Mouse (Mus musculus) adrenal gland (tissue): ENCODE results near the gene Il34.

Experiments
- intact Hi-C: fragments of 180-260 bp; cut with DNase I; formaldehyde crosslinking; loops from one replicate; pipeline ENCODE4 v1.15.1; 2025

Gene Il34

DNA sequence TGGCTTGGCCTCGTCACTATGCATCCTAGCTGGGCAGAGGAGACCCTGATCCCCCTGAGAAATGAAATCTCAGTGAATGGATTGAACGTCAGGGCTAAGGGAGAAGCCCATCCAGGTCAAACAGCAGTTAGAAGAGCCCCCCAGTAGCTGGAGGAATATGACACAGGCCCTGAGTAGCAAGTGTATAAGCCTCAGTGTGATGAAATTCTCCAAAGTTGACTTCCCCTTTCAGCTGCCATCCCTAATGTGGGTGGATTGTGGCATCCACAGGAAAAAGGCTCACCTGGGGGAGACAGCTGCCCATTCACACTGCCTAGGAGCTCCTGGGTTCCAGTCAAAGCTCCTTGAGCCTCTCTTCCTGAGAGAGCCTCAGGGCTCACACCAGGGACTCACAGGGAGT lies 20.4 kb downstream of the Il34 start:
- intact Hi-C loops, result no loop called here

DNA sequence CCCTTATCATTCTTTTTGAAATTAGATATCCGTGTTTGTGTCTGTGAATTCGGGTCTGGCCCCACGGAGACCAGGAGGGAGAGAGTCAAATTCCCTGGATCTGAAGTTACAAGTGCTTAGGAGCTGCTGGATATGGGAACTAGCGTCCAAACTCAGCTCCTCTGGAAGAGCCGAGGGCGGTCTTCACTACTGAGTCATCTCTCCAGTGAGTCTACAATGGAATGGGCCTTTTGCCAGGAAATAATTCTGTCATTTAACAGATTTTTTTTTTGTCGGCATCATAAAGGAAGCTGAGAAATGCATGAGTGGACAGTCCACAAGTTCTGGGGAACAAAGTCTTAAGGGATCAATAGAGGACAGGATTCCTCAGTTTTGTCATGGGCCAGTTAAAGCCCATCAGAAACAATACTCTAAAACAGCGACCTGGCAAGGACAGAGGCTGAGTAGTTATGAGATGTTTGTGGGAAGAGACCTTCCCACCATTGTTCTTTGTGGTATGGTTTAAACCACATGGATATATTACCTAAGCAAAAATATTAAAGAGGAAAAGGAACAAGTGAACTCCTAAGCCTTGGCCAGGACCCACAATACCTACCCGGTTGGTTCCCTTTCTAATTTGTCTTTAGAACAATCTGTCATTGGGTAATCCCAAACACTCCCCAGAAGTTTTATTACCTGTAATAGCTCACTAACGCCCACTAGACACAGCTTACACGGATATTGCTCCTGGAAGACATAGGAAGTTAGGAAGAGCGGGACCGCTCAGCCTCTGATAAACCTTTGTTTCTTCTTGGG lies 25.6 kb downstream of the Il34 start:
- intact Hi-C loops, result no loop called here

DNA sequence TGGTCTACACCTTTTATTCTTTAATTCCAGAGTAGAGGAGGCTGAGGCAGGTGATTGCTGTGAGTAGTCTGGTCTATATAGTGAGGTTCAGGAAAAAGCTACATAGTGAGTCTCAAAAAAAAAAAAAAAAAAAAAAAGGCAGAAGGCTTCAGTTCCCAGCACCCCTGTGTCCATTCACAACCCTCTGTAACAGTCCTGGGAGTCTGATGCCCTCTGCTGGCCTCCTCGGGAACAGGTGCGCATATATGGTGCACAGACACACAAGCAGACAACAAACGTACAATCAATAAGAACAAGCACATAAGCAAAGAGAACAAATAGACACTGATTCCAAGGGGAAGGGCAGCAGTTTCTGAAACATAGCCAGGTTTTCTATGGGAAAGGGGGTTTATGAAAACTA lies 29.4 kb downstream of the Il34 start:
- intact Hi-C loops, result no loop called here

DNA sequence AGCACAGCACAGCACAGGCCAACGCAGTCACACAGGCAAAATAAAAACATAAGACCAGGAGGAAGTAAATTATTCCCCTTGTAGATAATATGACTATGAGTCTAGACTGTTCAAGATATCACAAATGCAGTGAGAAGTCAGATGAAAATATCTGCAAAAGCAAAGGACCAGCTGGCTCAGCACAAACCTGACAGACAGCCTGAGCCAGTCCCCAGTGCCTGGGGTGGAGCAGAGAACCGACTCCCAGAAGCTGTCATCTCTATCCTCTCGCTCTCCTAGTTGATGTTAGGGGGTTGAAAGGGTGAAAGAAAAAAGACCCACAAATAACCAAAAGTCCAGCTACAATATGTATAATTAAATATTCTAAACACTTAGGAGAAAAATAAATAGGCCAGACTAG lies 30.0 kb downstream of the Il34 start:
- intact Hi-C loops, result no loop called here

DNA sequence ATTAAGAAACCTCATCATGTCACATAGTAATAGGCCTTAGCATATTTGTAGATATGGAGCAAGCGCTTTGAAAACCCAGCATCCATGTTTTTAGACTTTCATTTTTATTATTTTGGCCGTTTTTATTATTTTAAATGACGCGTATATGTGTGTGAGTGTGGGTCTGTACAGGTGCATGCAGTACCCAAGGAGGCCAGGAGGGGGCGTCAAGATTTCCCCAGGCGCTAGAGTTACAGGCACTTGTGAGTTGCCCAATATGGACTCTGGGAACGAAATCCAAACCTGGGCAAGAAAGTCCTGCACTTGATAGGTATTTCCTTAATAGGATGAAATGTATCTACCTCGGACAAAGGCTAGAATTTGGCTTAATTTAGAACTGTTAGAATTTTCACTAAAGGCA lies 30.4 kb downstream of the Il34 start:
- intact Hi-C loops, result no loop called here

DNA sequence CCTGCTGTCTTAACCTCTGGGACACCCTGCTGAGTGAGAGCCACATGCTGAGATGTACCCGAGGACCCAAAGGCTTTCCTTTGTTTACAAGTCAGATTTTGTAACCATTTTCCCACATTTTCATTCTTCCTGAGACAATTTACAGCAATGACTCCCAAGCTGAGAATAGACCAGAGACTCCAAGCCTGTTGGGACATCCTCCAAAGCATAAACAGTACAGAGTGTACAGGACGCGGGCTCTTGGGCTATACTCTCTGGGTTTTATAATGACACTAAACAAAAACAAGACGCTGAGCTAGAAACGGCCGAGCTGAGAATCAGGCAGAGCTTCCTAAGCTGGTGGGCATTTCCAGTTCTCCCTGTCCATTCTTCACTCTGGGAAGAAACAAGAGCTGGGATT lies 31.0 kb downstream of the Il34 start:
- intact Hi-C loops, result no loop called here

DNA sequence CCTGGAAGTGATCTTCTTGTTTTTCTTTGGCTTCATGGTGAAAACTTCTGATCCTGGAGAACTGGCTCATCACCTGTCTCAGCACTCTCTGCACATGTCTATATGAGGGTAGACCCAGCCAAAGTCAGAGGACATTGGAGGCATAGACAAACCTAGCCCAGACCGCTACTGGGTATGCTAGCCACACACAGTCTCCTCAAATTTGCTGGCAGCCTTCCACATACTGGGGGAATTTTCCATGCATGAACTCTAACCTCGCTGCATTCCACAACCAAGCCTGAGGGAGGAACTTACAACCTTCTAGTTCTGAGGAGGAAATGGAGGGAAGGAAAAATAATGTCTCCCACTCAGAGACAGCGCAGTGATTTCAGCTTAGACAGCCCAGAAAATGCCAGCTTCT lies 31.7 kb downstream of the Il34 start:
- intact Hi-C loops, result no loop called here

DNA sequence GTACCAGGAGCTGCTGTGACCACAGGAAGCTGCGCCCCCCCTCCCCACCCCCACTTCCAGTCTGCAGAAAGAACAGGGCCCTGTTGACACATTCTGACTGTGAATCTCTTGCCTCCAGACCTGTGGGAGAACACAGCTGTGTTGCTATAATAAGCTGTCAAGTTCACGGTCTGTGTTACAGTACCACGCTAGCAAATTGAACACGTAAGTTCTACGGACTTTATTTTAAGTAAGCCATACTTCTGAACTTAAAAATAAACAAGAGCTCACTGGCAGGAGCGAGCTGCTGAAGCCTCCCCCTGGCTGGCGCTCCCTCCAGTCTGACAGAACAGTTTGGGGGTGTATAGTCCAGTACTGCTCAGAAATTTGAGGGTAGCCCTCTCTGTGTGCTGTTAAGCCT lies 33.3 kb downstream of the Il34 start:
- intact Hi-C loops, result no loop called here

DNA sequence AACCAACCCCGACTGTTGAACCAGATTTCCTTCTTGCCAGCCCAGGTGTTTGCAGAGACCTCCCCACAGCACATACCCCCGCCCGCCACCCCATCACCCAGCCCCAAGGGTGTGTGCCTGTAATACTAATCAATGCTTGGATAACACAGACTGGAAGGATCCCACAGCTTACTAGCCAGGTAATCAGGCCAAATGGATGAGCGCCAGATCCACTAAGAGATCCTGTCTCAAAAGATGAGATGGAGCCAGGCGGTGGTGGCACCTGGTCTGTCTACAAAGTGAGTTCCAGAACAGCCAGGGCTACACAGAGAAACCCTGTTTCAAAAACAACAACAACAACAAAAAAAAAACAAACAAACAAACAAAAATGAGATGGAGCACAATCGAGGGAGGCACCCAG lies 38.5 kb downstream of the Il34 start:
- intact Hi-C loops, result no loop called here

DNA sequence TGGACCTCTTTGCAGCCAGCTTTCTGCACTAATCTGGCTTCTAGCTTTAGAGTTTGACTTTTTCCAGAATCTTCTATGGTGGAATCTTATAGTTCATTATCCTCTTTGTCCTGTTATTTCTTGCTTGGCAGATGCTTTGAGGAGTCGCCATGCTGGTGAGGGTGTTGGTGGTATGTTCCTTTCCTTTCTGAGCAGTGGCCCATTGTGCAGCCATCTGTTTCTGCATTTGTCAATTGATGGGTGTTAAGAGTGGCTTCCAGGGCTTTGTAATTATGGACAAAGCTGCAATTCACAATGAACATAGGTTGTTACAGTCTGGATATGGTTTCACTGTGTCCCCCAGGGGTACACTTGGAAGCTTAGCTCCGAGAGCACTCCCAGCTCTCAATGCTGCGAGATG lies 41.1 kb downstream of the Il34 start:
- intact Hi-C loops, result no loop called here

DNA sequence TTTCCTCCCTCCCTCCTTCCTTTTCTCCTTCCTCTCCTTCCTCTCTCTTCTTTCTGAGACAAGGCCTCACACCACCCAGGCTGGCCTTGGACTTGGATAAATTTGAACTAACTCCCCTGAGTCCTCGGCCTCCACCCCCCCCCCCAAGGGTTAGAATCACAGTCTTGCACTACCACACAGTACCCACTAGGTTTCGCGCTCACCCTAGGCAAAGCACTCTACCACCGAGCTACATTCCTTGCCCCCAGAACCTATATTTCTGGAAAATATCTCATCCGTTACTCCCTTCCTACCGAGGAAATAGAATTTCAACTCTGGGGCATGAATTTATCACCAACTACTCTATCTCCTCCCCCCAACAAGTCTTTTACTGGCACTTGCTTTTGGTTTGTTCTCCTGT lies 43.7 kb downstream of the Il34 start:
- intact Hi-C loops, result no loop called here

DNA sequence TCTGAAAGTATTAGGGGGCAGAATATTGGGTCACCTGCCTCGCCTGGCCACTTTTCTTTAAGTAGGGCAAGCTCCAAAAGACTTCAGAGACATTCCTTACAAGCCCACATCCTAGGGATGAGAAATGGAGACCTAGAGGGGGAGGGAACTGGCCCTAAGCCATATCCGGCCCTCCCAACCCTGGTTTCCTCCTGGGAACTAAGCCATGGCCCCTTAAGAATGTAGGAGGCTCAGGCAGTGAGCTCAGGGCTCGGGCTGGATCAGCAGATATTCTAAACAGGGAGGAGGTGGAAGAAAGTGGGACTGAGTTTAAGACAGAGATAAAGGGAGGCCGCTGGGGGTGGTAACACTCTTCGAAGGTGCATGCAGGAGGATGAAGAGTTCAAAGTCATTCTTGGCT lies 44.5 kb downstream of the Il34 start:
- intact Hi-C loops, result no loop called here

DNA sequence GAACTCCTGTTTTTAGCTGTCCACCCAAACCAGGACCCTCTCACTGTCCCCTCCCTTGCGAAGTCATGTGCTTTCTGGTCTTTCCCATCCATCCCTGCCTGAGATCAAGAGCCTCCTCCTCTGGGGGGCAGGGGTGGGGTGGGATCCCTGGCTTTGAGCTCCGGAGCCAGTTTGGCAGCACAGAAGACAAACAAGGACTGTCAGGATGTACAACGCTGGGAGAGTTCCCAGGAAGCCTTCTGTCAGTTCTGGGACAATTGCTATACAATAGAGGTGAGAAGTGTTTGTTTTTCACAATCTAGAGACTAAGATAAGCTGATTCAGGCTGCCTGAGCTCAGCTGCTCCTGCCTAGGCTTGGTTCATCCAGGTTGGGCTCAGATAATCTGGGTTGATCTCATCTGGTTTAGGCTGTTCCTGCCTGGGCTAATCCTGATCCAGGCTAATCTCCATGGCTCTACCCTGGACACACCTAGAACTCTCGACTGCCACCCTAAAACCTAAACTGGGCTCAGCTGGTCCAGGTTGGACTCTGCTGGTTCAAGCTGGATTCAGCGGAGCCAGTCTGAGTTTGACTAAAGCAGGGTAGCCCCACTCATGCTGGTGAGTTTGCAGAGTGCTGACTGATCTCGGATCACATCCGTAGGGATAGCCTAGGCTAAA lies 45.3 kb downstream of the Il34 start:
- intact Hi-C loops, result no loop called here

DNA sequence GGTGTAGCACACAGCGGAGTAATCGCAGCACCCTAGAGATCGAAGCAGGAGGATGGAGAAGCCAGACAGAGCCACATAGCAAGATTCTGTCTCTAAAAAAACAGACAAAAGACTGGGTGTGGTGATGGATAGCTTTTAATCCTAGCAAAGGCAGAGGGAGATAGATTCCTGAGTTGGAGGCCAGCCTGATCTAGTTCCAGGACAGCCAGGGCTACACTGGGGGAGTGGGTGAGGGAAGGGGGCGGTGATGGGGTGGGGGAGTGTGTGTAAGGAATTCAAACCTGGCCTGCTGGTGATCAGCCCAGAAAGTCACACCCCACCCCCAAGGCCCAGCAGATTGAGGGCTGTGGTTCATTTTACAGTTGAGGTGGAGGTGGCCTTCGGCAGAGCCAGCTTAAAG lies 49.5 kb downstream of the Il34 start:
- intact Hi-C loops, result no loop called here

DNA sequence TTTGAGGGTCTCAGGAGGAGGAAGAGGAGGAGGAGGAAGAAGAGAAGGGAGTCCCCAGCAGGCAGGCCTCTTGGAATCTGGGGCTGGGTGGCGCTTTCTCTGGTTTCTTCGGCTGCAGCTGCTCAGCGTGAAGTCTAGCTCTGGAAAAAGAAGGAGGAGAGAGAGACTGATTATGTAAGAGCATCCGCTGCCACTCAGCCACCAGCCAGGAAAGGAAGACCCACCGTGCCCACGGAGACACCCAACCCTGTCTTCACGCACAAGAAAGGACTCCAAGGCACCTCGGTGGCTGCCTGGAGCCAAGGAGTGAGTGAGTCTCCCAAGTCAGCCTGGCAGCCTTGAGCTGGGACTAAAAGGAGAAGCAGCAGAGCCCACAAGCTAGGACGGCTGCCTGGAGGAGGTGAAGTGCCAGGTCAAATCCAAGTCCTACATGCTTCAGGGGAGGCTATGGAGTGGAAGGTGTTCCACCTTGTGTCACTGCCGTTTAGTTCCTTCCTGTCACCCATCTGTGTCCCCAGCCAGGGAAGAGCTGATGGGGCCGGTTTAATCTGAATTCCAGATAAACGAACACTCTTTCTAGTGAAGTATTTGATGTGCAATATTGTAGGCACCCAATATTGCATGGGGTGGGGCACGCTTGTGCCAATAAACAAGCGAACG lies 50.1 kb downstream of the Il34 start:
- intact Hi-C loops, result no loop called here

DNA sequence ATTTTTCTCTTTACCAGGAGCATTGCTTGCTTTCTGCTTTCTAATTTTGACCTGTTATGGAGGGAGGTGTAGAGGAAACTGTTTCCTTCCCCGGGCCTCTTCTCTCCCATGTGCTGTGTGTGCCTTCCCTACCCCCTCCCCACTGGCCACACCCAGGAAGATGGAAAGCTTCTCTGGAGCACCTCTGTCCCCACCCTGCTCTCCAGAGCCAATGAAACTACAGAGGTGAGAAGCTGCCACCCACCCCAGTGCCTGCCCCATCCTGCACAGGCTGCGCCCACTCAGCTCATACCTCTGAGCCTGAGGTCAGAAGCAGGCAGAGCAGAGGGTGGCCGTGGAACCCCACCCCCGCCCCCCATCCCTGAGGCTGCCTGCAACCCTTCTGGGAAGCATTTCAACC lies 51.0 kb downstream of the Il34 start:
- intact Hi-C loops, result loop anchor here (5.0 kb wide), 1 partner anchor 88 kb away; no protein-coding TSS in a partner anchor

DNA sequence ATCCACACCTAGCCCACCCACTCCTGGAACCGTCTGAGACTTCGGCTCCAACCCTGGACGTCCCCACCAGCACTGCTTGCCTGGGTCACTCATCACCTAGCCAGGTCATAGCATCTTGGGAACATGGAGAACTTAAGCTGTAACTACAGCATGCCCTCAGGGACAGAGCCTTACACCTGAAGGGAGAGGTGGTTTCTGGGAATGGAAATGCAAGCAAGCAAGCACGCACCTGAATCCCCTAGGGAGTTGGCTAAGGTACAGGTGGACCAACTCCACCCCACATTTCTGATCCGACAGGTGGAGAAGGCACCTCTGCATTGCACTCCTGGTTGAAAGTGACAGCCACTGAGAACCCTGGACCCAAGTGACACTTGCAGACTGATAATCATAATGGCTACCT lies 54.2 kb downstream of the Il34 start:
- intact Hi-C loops, result loop anchor here (5.0 kb wide), 1 partner anchor 91 kb away; no protein-coding TSS in a partner anchor

DNA sequence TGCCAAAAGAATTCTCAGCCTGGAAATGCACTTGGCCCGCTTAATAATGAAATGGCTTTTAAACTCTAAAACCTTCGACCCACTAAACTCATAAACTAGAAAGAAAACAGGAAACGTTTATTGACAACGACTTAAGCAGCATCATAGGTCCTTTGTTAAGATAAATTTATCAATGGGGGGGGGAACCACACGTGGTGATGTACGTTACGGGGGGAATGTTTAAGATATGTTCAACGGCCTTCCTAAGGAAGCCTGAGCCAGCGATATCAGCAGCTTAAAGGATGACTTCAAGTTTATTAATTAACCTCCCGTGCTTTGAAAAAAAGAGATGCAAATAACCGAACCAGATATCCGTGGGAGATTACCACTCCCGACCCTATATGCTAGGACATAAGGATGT lies 55.5 kb downstream of the Il34 start:
- intact Hi-C loops, result loop anchor here (5.0 kb wide), 1 partner anchor 92 kb away; no protein-coding TSS in a partner anchor

DNA sequence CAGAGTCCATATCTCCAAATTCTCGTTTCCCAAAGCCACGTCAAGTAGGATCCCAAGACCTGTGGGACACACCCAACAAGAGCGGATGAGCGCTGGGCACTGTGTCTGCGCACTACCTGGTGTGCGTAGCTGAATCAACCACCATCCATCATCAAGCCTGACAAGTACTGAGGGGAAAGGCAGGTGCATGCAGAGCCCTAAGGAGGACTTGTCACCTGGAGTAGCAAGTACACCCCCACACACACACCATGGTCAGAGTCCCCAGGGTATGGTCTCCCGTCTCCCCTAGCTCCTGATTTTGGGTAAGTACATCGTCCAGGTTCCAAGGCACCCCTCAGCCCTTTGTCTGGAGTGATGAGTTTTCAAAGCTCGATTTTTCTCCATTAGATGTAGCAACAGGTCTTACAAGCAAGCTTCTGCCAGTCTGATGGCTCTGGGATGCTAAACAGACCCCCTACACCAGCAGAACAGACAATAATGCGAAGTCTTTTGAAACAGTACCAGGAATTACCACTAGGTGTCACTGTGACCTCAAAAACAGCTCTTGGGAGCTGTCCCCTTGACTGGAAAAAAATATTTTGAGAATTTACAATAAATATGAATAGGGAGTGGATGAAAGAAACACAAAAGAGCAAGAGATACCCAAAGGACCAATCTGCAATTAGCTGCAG lies 56.1 kb downstream of the Il34 start:
- intact Hi-C loops, result loop anchor here (5.0 kb wide), 2 partner anchors 93 to 108 kb away; no protein-coding TSS in a partner anchor

DNA sequence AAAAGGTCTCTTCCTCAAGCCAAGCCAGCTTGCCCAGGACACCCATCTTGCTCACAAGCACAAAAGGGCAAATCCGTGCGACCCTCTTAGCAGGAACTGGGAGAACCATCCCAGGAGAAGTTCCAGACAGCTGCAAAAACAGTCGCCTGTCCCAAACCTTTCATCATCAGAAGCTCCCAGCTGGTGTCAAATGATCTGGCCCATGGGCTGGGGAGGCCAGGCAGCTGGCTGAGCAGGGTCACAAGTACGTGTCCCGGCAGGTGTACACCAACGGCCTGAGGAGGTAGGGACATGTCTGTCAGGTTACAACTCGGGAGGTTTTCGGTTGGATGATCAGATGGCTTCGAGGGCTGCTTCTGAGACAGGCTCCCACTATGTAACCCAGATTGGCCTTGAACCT lies 59.1 kb downstream of the Il34 start:
- intact Hi-C loops, result loop anchor here (5.0 kb wide), 1 partner anchor 111 kb away; no protein-coding TSS in a partner anchor

DNA sequence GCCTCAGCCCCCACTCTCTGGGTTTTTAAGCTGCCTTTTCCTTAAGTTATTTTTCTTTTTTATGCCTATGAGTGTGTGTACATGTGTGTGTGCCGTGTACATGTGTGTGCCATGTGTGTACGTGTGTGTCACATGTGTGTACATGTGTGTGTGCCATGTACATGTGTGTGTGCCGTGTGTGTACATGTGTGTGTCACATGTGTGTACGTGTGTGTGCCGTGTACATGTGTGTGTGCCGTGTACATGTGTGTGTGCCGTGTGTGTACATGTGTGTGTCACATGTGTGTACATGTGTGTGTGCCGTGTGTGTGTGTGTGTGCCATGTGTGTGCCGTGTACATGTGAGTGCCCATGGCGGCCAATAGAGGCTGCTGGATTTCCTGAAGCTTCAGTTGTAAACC lies 60.6 kb downstream of the Il34 start:
- intact Hi-C loops, result loop anchor here (5.0 kb wide), 1 partner anchor 112 kb away; no protein-coding TSS in a partner anchor

DNA sequence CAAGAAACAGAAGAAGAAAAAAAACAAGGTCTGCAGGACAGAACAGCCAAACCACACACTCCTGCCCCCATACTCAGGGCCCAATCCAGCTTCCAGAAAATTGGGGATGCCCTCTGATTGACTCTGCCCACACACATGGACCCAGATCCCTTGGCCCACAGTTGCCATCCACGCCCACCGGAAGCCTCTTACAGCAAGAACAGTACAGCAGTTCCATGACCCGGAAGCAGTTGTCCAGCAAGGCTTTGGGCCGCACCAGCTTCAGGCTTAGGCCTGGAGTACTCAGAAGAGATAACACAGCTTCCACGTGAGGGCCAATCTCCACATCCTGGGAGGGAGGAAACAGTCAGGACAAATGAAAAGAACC lies 63.3 kb downstream of the Il34 start:
- intact Hi-C loops, result no loop called here
